Mouse (Mus musculus): Measurements from ENCODE around the gene Pheta1. TPM values are rescaled to one million over a fixed set of nuclear protein-coding genes. Genes with fewer than 3 reads are reported as not detected.

The Pheta1 gene
- total RNA-seq, 2 experiments from 2014 or later: 5.5 to 6.2 TPM

DNA sequence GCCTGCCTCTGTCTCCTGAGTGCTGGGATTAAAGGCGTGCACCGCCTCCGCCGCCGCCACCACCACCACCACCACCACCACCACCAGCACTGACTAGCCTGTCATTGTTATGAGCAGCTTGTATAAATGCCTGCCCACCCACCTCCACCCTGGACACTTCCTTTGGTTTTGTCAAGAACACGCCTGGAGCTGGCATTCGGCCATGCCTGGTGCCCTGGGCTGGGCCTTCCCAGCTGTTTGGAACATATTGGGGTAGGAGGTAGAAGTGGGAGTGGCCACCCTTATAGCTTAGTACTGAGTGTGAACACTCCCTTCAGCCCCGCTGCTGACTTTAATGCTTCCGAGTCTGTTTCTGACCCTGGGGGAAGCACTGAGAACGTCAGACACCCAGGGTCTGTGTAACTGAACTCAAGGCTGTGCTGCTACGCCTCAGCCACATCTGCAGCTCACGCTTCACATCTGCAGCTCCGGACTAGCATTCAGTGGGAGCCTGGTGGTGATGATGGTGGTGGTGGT lies 22.8 kb downstream of the Pheta1 start:
- DNase-seq: no peak
- intact Hi-C loops (cut with DNase I; ENCODE audit: low total_unique reads): loop anchor here (5.0 to 10.0 kb wide), 2 partner anchors 183 to 216 kb away; partner anchors contain the start of gene Cux2

DNA sequence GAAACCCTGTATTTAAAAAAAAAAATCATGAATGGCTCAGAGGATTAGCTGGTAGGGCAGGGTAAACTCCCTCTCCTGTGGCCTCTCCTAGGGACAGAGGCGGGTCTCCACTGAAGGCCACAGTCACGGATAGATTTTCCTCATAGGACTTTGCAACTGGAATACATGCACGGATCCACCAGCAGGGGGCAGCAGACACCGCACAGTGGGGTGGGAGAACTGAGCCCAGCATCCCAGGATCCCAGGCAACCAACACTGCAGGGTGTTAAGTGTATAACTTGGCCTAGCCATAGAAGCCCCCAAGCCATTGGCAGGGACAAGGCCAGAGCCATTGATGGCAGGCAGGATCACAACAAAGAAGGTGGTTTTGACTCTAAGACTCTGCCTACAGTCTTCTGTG lies 23.4 kb downstream of the Pheta1 start:
- intact Hi-C loops (cut with DNase I; ENCODE audit: low total_unique reads): loop anchor here (5.0 to 10.0 kb wide), 2 partner anchors 183 to 215 kb away; partner anchors contain the start of gene Cux2
- peak; percentile 85 for DNase-seq

DNA sequence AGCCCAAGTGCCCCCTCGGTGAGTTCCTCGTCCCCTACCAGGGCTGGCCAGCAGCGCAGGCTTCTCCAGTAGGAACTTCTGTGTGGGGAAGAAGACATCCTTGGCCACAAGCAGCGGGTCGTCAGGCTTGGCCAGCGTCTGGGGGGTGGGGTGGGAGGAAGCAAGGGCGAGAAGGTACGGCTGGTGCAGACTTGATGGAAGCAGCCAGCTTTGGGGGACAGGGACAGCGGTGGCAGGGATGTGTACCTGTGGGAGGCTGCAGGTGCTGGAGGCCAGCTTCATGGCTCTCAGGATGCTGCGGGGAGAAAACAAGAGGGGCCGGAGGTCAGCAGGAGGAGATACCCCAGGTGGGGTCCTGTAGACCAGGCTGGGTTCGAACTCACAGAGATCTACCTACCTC lies 26.3 kb downstream of the Pheta1 start:
- intact Hi-C loops (cut with DNase I; ENCODE audit: low total_unique reads): loop anchor here (10.0 kb wide), 1 partner anchor 180 kb away; the partner anchor contains the start of gene Cux2
- DNase-seq: no peak

DNA sequence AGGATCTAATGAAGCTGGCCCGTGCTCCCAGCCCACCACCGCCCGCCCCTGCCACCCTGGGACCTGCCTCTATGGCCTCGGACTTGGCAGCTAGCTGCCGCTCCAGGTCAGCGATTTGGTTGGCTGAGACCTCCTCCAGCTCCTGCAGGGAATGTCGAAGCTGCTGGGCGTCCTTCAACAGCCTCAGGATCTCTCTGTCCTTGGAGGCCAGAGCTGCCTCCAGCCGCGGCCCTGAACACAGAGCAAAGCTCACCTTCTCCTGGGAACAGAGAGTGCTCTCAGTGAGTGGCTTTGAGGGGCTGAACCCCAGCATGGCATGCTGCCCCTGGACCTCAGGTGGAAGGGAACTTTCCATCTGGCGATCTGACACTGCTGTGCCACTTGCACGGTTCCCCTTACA lies 28.1 kb downstream of the Pheta1 start:
- DNase-seq: no peak
- intact Hi-C loops (cut with DNase I; ENCODE audit: low total_unique reads): loop anchor here (10.0 kb wide), 1 partner anchor 178 kb away; the partner anchor contains the start of gene Cux2

DNA sequence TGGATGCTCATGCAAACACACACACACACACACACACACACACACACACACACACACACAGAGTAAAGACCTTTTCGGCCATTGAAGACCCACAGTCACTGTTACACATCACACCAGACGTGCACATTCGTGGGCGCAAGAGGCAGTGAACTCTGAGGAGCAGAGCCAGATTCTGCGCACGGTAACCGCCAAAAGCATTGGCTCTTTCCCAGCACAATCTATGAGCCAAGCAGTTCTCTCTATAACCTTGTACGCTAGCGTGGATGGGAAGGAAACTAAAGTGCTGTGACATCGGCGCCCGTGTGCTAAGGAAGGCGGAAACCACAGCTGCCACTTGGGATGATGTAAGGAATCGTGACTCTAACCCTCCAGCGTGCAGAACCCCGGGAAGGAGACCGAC lies 29.9 kb downstream of the Pheta1 start:
- intact Hi-C loops (cut with DNase I; ENCODE audit: low total_unique reads): loop anchor here (10.0 kb wide), 1 partner anchor 176 kb away; the partner anchor contains the start of gene Cux2
- DNase-seq: no peak

DNA sequence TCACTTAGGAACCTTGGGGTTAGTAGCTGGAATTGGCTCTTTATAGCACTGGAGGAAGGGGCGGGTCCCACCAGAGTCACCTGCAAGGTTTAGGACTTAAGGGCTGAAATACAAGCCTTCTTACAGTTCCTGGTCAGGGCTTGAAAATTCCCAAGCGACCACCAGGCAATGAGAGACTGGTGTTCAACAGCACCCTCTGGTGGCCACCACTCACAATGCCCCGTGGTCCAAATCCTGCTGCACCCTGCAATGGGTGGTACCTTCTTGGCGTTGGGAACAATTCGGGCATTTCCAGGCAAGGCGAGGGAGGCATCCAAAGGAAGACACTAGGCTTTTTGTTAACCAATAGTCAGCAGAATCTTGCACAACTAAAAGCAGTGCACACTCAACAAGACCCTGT lies 30.4 kb downstream of the Pheta1 start:
- intact Hi-C loops (cut with DNase I; ENCODE audit: low total_unique reads): loop anchor here (10.0 kb wide), 1 partner anchor 176 kb away; the partner anchor contains the start of gene Cux2
- no peak for DNase-seq

DNA sequence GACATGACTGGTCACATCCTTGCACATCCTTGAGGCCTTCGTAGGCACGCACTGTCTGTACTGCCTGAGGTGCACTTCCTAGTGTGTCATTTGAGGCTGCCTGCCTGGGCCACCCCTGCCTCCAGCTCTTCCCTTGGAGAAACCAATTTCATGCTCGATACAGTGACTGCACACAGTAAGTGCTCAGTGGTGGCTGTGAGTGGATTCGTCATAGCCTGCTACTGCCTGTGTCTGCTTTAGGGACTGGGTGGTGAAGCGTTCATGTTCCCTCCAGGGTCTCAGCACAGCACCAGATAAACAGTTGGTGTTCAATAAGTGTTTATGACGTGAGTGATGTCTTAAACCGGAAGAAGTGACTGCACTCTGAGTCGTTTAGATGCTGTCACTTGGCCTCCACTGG lies 34.6 kb downstream of the Pheta1 start:
- no peak for DNase-seq
- intact Hi-C loops (cut with DNase I; ENCODE audit: low total_unique reads): no loop called here

DNA sequence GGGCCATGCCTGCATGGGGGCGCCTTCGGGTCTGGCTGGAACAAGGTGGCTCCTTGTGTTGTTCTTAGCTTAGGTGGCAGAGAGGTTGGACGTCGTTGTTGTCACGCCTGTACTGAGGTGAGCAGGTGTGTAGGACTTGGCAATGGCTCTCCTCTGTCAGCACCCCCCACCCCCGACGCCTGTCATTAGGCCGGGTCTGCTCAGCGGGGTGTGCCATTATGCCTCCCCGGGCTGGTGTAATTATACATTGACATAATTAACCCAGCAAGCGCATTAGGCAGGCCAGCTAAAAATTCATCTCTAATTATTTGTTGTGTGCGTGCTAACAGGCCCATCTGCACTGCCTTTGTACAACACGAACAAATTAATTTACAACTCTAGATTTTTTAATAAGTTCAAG lies 40.6 kb downstream of the Pheta1 start:
- intact Hi-C loops (cut with DNase I; ENCODE audit: low total_unique reads): no loop called here
- DNase-seq: no peak

DNA sequence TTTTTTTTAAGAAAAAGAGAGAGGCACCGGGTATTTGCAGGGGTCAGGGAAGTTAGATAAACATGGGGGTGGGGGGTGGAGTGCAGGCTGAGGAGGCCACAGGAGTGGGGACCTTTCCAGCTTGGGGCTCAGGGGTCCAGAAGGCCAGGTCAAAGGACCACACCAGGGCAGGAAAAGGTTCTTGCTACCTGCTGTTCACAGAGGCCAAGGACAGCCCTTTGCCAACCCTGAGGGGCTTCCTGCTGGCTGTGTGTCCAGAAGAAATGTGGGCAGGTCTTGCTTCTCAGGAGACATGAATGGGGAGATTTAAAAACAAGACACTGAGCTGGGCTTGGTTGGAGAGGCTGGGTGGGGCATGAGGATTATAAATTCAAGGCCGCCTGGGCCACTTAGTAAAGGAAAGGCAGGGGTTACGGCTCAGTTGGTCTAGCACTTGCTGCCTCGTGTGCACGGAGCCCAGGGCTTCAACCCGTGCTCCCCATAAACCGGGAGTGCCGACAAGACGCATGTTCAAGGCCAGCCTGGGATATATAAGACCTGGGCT lies 41.1 kb downstream of the Pheta1 start:
- intact Hi-C loops (cut with DNase I; ENCODE audit: low total_unique reads): no loop called here

DNA sequence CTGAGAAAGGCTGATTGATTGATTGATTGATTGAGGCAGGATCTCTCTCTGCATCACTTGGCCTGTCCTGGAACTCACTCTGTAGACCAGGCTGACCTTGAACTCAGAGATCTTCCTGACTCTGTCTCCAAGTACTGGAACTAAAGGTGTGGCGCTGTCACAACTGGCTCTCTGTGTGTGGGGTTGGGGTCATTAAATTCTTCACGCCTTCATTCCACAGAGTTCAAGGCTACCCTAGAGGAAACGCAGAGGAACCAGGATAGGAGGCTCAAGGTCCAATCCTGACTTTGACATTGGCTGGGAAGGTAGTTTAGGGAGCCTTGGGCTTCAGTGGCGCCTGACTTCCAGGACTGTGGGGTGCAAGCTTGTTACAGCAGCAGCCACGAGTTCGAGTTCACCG lies 42.1 kb downstream of the Pheta1 start:
- intact Hi-C loops (cut with DNase I; ENCODE audit: low total_unique reads): no loop called here
- no peak for DNase-seq

More for the DNA sequence above, 41.1 kb downstream of the Pheta1 start:
- DNase-seq: no peak

DNA sequence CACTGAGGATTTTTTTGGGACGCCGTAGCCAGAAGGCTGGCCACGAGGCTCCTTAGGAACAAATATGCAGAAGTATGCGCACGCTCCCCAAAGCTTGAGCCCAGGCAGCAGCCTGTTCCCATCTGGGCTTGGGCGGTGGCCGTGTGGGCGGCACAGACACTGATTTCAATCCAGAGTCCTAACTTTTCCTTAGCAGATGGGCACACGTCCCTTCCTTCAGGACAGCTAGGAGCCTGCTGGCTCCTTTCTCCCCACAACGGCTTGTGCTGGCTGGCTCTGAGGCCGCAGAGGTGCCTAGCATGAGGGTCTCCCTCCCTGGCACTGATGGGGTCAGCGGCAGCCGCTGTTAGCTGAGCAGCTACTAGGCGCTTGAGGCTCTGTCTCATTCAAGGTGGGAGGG lies 43.5 kb downstream of the Pheta1 start:
- DNase-seq: no peak
- intact Hi-C loops (cut with DNase I; ENCODE audit: low total_unique reads): no loop called here

DNA sequence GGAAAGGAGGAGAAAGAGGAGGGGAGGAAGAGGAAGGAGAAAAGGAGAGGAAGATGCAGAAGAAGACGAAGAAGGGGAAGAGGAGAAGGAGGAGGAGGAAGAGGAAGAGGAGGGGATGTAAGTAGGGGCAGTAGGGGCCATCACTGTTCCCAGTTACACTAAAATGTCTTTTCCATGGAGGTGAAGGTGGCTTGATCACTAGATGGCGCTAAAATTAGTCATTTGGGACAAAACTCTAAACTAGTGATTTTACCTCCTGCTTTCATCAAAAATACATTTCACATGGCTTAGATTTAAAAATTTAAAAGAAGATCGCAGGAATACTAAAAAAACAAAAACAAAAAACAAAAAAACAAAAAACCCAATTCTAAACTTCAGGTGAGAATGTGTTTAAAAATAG lies 44.8 kb downstream of the Pheta1 start:
- DNase-seq: no peak

DNA sequence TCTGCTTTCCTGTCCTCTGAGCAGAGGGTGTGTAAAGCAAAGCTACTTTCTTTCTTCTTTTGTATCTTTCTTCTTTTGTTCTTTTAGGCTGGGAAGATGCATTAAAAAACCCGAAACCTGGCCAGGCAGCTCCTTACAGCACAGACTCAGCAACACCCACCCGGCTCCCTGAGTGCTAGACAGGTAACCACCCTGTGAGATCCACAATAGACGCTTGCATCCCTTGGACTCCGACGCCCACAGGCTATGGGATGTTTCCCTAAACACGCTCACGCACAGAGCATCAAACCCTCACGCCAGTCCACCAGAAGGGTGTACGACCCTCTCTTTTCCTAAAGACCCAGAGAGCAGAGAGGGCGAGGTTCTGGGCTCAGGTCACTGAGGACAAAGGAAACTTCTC lies 45.9 kb downstream of the Pheta1 start:
- intact Hi-C loops (cut with DNase I; ENCODE audit: low total_unique reads): no loop called here
- no peak for DNase-seq

More for the DNA sequence above, 44.8 kb downstream of the Pheta1 start:
- intact Hi-C loops (cut with DNase I; ENCODE audit: low total_unique reads): no loop called here

DNA sequence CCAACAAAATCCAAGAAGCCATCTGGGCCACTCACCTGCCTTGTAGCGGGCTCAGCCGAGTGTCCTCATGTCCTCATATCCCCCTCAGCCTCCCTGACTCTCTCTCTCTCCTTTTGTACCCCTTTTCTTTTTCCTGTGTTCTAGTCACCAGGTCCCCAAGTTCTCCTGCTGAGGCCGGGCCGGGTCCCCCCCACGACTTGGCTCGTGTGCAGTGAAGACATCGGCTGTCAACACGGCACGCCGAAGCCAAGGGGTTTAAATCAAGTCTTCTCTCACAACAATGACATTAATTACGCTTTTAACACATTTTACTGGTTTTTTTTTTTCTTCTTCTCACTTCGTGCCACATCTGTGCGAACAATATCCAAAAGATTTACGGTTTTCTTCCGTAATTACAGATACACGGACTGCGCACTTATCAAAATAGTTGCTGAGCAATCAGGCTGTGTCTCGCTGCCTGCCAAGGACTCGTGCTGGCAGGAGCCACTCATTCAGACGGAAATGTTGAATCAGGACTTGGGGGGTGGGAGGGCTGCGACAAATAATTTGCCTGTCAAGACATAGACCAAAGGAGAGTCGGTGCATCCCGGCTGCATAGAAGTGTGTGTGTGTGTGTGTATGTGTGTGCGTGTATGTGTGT lies 46.5 kb downstream of the Pheta1 start:
- intact Hi-C loops (cut with DNase I; ENCODE audit: low total_unique reads): no loop called here
- no peak for DNase-seq

DNA sequence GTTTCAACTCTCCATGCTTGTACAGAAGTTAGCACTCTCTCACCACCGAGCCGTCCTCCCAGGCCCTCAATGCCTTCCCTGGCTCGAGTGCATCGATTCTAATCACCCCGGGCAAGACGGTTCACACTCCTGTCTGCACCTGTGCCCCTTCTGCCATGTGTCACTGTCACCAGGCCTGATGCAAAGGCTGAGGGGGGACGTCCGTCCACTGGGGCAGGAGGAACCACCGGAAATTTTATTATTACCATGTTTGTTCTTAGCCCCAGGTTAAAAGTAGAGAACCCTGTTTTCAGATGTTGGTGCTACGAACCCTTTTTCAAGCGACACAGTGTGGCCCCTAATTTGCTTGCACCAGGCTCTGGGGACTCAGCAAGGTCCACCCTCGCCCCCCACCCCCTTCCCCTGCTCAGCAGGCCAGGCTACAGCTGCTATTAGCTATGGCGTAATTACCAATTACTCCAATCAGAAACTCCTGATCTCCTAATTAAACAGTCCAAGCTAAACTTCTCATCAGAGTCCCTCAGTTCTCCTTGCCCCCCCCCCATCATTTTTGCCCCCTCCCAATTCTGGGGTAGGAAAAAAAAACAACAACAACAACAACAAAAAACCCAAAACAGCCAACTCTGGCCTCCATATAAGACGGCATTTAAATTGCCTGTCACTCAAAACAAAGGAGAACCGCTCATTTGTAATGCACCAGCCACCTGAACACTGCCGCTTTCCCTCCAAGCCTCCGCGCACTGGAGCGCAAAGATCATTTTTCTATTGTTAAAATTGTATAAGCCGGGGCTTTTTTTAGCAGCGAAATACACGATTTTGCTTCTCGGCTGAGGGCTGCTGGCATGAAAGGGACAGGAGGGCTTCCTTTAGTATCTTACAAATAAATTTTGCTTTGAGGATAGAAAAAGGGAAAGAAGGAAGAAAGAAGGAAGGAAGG lies 54.3 kb downstream of the Pheta1 start:
- DNase-seq: no peak
- intact Hi-C loops (cut with DNase I; ENCODE audit: low total_unique reads): no loop called here

Small RNAs within 50 kb of the gene (microRNA-seq; reads per million reads assigned to microRNA genes)
- 0 to 1.3 reads per million in 2 experiments for gene Mir7031

Other genes with a start within 250 kb of the Pheta1 start
- gene Acad12, start 230.0 kb upstream of the Pheta1 start, total RNA-seq (2021): 10 to 100 TPM; 13.3 to 14.8 TPM
- 1 to 10 TPM; 4.5 to 9.4 TPM for gene Acad10, start 188.5 kb upstream of the Pheta1 start, total RNA-seq (2021)
- gene Brap, start 188.4 kb upstream of the Pheta1 start, total RNA-seq (2021): 10 to 100 TPM; 22.9 to 25.1 TPM
- gene Atxn2, start 137.6 kb upstream of the Pheta1 start, total RNA-seq (2021): 100 to 1,000 TPM; 112 to 122 TPM
- 10 to 100 TPM; 17.6 to 21.2 TPM for gene Sh2b3, start 11.3 kb upstream of the Pheta1 start, total RNA-seq (2021)
- 1 to 10 TPM; 1.1 to 1.6 TPM for gene Cux2, start 201.1 kb downstream of the Pheta1 start, total RNA-seq (2021)